Mouse (Mus musculus): ENCODE data around the gene Lrrc19. TPM values are rescaled to one million over a fixed set of nuclear protein-coding genes. Genes with fewer than 3 reads are reported as not detected.
"Not testable (repeated sequence)": the region's sequence is repeated elsewhere in the genome, so short reads cannot be mapped to it uniquely, and the experiment has no call there.

Lrrc19 gene
- 1.1 and 1.4 TPM in 2 replicates for polyA plus RNA-seq (2015; fragmentation: Nextera tagmentation; extraction: Ambion mirVana)

DNA sequence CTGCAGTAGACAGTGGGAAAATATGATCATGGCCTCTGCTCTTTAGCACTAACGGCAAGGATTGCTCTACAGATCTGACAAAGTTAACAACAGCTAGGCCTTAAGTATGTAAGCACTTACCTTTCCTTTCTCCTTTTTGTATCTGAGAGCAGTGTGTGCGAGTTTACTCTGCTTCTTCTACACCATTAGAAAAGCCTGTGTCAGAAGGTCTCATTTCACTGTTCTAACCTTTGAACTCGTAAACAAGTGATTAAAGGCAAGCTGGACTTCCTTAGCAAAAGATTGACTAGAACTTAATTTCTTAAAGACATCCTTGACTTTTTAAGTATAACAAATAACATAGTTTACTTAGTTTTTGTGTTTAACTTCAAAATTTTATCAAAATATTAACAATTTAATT, at the start of gene Lrrc19:
Lrrc19 (minus strand) TSS at position 225 of the 400 bp plus-strand sequence.
- H3K36me3 ChIP-seq, result peaks cover 11% of the 10 kb centered on the region
- 59% methylated on average over 3 of the region's 3 CpGs for WGBS

DNA sequence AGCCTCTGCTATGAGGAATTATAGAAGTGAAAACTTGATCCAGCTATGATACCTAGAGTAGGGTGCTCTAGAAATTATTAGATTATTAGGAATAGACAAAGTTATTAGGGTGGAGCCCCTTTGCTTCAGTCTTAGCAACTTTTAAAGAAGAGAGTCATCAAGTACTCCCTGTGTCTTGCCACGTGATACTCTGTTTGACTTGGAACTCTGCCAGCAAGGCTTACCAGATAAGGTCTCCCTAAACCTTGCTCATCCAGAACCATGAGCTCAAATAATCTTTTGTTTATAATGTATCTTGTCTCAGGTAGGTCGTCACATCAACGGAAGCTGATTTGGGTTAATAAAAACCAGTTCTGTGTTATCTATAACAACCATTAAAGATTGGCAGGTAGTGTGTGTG, 46.4 kb upstream of the Lrrc19 start:
- Histone ChIP-seq H3K4me1 (no peaks in the 10 kb centered on the region), H3K36me3 (peaks cover 12% of the 10 kb centered on the region), H3K4me2 (replicated peaks) (no peak overlapping the region), H3K27me3 (no peaks in the 10 kb centered on the region), H3K4me3 (no peak overlapping the region), H3K9me3 (no peaks in the 10 kb centered on the region), H3K9ac (no peak overlapping the region), H3K27ac (no peak overlapping the region)
- ATAC-seq (ENCODE audit: low FRiP score, low read depth), result no peak
- 81% methylated on average over 3 of the region's 3 CpGs for WGBS

More for the DNA sequence above, at the start of gene Lrrc19:
- H3K4me3 ChIP-seq, result no peak within 1 kb of the TSS
- no peak for ATAC-seq (ENCODE audit: low FRiP score, low read depth)
- H3K27me3 ChIP-seq, result no peaks in the 10 kb centered on the region
- no peak within 1 kb of the TSS for H3K4me2 ChIP-seq (replicated peaks)
- no peaks in the 10 kb centered on the region for H3K9me3 ChIP-seq
- no peak within 1 kb of the TSS for H3K27ac ChIP-seq
- no peak within 1 kb of the TSS for H3K9ac ChIP-seq
- H3K4me1 ChIP-seq, result no peaks in the 10 kb centered on the region

DNA sequence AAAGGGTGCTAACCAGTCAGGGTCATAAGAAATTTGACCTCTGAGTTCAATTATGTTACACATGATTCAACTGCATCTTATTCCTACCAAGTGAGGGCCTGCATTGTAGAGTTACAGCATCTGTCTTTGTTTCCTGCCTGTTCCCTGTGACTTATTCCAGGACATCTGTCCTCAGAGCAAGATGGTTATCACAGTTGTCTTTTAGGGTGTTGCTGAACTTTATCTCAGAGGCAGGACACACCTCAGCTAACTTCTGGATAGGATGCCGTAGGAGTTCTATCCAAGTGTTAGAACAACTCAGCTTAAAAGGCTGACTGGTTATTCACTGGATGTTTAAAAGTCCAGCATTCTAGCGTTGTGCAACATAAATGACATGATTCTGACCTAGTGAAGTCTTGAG, 42.2 kb upstream of the Lrrc19 start:
- Histone ChIP-seq H3K9ac (no peak overlapping the region), H3K9me3 (no peaks in the 10 kb centered on the region), H3K27ac (no peak overlapping the region), H3K4me3 (no peak overlapping the region), H3K27me3 (no peaks in the 10 kb centered on the region), H3K36me3 (peaks cover 30% of the 10 kb centered on the region), H3K4me1 (no peaks in the 10 kb centered on the region), H3K4me2 (replicated peaks) (no peak overlapping the region)
- WGBS, result 84% methylated on average over 2 of the region's 2 CpGs
- no peak for ATAC-seq (ENCODE audit: low FRiP score, low read depth)

DNA sequence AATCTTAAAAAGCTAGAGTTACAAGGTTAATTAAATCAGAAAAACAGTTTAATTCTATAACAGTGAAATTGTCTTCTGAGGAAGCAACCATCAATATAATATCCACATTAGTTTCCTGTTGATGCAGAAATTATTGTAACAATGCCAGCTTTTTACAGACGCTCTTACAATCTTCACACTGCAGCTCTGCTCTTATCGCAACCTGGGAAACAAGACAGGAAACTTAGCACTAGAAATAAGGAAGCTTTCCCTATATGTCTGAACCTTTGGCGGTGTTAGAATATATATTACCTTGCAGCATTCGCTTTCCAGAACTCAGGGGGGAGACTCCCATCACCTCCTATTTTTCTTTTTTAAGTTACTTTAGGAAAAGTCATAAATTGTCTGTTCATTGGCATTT, 41.1 kb upstream of the Lrrc19 start:
- Histone ChIP-seq H3K9ac (no peak overlapping the region), H3K4me1 (no peaks in the 10 kb centered on the region), H3K9me3 (no peaks in the 10 kb centered on the region), H3K36me3 (peaks cover 36% of the 10 kb centered on the region), H3K27ac (no peak overlapping the region), H3K4me3 (no peak overlapping the region), H3K4me2 (replicated peaks) (no peak overlapping the region), H3K27me3 (no peaks in the 10 kb centered on the region)
- WGBS, result 85% methylated on average over 4 of the region's 4 CpGs
- ATAC-seq (ENCODE audit: low FRiP score, low read depth), result no peak

DNA sequence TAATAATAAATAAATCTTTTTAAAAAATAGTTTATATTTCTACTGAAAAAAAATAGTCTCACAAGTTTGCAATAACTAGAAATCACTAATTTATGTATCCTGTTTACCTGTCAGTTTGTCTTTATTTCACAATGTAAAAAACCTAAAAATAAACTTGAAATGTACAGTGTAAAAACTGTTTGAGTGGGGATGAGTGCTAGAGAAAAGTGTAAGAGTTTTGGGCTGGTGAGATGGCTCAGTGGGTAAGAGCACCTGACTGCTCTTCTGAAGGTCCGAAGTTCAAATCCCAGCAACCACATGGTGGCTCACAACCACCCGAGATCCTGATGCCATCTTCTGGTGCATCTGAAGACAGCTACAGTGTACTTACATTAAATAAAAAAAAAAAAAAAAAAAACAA, 39.9 kb upstream of the Lrrc19 start:
- not testable (repeated sequence) for H3K27ac ChIP-seq; H3K9me3 ChIP-seq; H3K4me3 ChIP-seq; H3K9ac ChIP-seq; H3K27me3 ChIP-seq; ATAC-seq (ENCODE audit: low FRiP score, low read depth); H3K4me2 ChIP-seq (replicated peaks); H3K4me1 ChIP-seq
- peaks cover 44% of the 10 kb centered on the region for H3K36me3 ChIP-seq
- WGBS, result 64% methylated on average over 2 of the region's 2 CpGs

DNA sequence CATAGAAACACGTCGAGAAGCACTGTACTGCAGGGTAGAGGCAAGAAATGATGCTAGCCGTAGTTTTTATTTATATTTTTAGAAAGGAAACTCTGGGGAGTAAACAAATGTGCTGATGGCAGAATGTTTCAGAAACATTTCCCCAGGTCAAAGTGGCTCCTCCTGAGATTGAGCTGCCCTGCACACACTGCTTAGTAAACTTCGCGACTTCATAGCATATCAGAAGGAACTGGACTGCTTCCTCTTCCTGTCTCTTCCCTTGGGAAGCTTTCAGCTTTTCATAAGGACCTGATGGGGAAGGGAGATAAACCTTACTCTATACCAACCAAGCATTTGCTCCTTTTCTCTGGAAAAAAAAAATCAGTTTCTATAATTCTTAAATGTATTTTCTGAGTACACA, 33.4 kb upstream of the Lrrc19 start:
- no peak overlapping the region for H3K9ac ChIP-seq
- peaks cover 53% of the 10 kb centered on the region for H3K36me3 ChIP-seq
- 85% methylated on average over 5 of the region's 5 CpGs for WGBS
- H3K4me2 ChIP-seq (replicated peaks), result no peak overlapping the region
- H3K27ac ChIP-seq, result no peak overlapping the region
- H3K27me3 ChIP-seq, result no peaks in the 10 kb centered on the region
- no peak overlapping the region for H3K4me3 ChIP-seq
- H3K9me3 ChIP-seq, result no peaks in the 10 kb centered on the region
- no peak for ATAC-seq (ENCODE audit: low FRiP score, low read depth)
- no peaks in the 10 kb centered on the region for H3K4me1 ChIP-seq

DNA sequence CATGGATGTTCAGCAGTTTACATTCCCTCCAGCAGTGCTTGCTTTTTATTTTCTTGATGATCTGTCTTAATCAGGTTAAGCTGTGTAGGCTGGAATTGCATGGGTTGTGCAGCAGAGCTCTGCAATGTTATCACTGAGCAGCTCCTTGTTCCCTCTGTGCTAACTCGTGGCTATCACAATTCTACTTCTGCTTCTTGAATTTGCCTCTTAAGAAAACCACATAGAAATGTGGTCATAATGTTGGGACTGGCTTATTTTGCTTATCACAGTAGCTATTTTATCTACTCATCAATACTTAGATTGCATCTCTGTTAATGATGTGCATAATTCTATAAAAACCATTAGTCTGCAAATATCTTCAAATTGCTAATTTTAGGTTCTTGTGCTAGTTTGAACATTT, 32.1 kb upstream of the Lrrc19 start:
- H3K9me3 ChIP-seq, result no peaks in the 10 kb centered on the region
- WGBS, result 76% methylated on average over 1 of the region's 1 CpGs
- no peaks in the 10 kb centered on the region for H3K27me3 ChIP-seq
- no peak for ATAC-seq (ENCODE audit: low FRiP score, low read depth)
- no peak overlapping the region for H3K27ac ChIP-seq
- no peaks in the 10 kb centered on the region for H3K4me1 ChIP-seq
- peaks cover 41% of the 10 kb centered on the region for H3K36me3 ChIP-seq
- H3K9ac ChIP-seq, result no peak overlapping the region
- no peak overlapping the region for H3K4me2 ChIP-seq (replicated peaks)
- no peak overlapping the region for H3K4me3 ChIP-seq

DNA sequence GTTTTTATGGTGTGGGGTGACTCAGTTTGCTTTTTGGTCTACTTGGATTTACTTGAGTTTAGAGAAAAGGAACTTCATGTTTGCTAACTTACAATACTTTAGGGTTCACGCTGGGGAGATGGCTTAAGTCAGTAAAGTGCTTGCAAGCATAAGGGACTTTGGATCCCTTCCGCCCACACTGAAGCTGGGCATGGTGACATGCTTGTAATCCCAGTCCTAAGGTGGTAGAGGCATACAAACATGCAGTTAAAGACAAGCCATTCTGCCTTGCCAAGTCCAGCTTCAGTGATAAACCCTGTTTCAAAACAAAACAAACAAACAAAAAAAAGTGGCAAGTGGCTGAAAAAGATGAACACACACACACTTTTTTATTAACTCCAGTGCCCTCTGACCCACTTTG, 31.2 kb upstream of the Lrrc19 start:
- no peak for ATAC-seq (ENCODE audit: low FRiP score, low read depth)
- no peaks in the 10 kb centered on the region for H3K9me3 ChIP-seq
- no peak overlapping the region for H3K4me3 ChIP-seq
- no peak overlapping the region for H3K27ac ChIP-seq
- H3K27me3 ChIP-seq, result no peaks in the 10 kb centered on the region
- no peak overlapping the region for H3K9ac ChIP-seq
- H3K4me1 ChIP-seq, result no peaks in the 10 kb centered on the region
- peaks cover 38% of the 10 kb centered on the region for H3K36me3 ChIP-seq
- no peak overlapping the region for H3K4me2 ChIP-seq (replicated peaks)
- 87% methylated on average over 2 of the region's 2 CpGs for WGBS

DNA sequence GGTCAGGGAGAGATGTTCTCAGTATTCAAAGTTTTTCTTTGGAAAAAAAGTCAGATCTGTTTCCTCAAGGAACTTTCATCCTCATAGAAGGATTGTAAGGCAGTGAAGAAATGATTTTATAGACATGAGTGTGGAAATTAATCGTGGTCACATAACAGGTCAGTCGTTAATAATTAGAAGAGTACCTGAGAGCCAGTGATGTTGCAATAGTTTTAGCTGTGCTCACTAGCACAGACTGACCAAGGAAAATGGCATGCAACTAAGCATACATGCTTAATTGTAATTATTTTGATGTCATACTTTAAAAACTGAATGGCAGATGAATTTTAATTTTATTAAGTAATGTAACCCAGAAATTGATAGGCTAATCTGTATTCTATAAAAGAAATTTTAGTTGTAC, 30.7 kb upstream of the Lrrc19 start:
- Histone ChIP-seq H3K36me3 (peaks cover 35% of the 10 kb centered on the region), H3K9me3 (no peaks in the 10 kb centered on the region), H3K4me2 (replicated peaks) (no peak overlapping the region), H3K4me3 (no peak overlapping the region), H3K27me3 (no peaks in the 10 kb centered on the region), H3K27ac (no peak overlapping the region), H3K4me1 (no peaks in the 10 kb centered on the region), H3K9ac (no peak overlapping the region)
- WGBS, result 94% methylated on average over 2 of the region's 2 CpGs
- no peak for ATAC-seq (ENCODE audit: low FRiP score, low read depth)

DNA sequence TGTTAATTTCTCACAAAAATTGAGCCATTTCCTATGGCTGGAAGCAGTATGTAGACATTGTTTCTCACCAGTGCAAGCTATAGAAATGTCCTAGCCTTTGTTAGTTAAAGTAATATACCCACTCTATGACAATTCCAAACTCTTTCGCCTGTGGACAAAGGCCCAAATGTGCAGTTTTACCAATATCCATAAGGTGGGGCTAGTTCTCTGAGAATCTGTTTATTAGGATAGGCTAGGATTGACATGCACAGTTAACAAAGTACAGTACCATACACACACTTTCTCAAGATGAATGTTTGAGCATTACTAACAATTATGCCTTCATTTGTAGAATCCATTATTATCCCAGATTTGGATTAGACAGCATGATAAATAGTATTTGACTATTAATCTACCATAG, 19.8 kb upstream of the Lrrc19 start:
- no peak overlapping the region for H3K4me2 ChIP-seq (replicated peaks)
- ATAC-seq (ENCODE audit: low FRiP score, low read depth), result peak; percentile 48; the same call in 1 of the 2 replicates
- H3K36me3 ChIP-seq, result no peaks in the 10 kb centered on the region; the same call in 1 of the 2 replicates
- no peaks in the 10 kb centered on the region for H3K9me3 ChIP-seq
- H3K4me1 ChIP-seq, result no peaks in the 10 kb centered on the region
- H3K27ac ChIP-seq, result no peak overlapping the region
- 59% methylated on average over 1 of the region's 1 CpGs for WGBS
- no peak overlapping the region for H3K9ac ChIP-seq
- no peak overlapping the region for H3K4me3 ChIP-seq
- H3K27me3 ChIP-seq, result no peaks in the 10 kb centered on the region

DNA sequence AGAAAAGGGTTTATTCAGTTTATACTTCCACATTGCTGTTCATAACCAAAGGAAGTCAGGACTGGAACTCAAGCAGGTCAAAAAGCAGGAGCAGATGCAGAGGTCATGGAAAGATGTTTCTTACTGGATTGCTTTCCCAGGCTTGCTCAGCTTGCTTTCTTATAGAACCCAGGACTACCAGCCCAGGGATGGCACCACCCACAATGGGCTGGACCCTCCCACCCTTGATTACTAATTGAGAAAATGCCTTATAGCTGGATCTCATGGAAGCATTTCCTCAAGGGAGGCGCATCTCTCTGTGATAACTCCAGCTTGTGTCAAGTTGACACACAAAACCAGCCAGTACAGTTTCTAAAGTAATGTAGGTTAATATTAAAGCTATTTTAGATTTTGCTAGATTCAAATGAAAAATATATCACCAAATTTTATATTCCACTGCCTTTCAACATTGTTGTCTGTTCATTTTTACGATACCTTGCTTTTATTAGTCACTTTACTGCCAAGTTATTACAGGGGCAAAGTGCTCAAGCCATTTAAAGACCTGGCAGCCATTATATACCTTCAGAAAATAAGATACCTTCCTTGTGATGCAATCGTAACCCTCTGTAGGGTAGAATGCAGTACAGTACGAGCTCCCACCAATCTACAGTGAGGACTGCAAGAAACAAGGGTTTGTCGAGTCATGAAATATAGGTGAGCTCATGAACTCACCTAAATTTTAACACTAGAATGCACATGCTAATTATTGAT, 657 bp upstream of the Lrrc19 start:
- ATAC-seq (ENCODE audit: low FRiP score, low read depth); H3K4me2 ChIP-seq (replicated peaks); H3K4me3 ChIP-seq; H3K9me3 ChIP-seq; H3K9ac ChIP-seq; H3K27ac ChIP-seq; H3K4me1 ChIP-seq; H3K27me3 ChIP-seq: not testable (repeated sequence)
- peaks cover 18% of the 10 kb centered on the region for H3K36me3 ChIP-seq
- 65% methylated on average over 5 of the region's 5 CpGs for WGBS

DNA sequence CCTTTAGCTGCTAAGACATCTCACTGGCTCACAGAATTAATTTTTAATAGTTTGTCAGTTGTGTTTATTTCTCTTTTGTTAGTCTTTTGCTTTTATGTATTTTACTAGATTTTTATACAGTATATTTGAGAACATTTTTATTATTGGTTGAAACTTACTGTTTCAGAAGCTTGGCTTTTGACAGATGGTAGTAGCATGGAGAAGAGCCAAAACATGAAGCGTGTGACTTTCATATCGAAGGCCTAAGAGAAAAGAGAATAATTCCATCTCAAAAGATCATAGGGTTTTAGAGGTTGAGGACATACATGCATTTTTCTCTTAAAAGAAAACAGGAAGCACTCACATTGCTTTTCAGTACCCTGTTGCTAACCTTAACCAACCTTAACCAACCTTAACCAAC, 6.8 kb downstream of the Lrrc19 start:
- Histone ChIP-seq H3K9ac (no peak overlapping the region), H3K4me3 (no peak overlapping the region), H3K36me3 (peaks cover 5% of the 10 kb centered on the region), H3K4me1 (no peaks in the 10 kb centered on the region), H3K4me2 (replicated peaks) (no peak overlapping the region), H3K27ac (no peak overlapping the region), H3K9me3 (no peaks in the 10 kb centered on the region), H3K27me3 (no peaks in the 10 kb centered on the region)
- WGBS, result 93% methylated on average over 2 of the region's 2 CpGs
- ATAC-seq (ENCODE audit: low FRiP score, low read depth), result no peak

DNA sequence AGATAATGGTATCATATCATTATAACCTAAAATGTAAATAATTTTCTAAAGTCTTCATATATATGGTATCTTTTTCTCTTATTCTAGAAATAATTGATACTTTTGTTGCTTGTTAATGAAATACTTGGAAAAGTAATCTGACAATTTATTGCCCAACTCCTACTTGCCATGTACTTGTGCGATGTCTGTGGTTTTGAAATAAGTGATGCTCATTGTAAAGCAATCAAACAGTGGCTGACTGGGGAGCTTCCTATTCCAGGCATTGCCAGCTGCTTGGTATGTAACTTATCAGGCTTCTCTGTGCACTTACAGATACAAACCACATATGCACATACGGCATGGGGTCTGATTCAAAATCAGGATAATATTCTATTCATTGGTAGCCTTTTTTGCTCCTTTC, 29.9 kb downstream of the Lrrc19 start:
- H3K4me3 ChIP-seq, result no peak overlapping the region

More for the DNA sequence above, 29.9 kb downstream of the Lrrc19 start:
- H3K27ac ChIP-seq, result no peak overlapping the region
- no peaks in the 10 kb centered on the region for H3K27me3 ChIP-seq
- H3K9ac ChIP-seq, result no peak overlapping the region
- H3K4me1 ChIP-seq, result peaks cover 9% of the 10 kb centered on the region
- ATAC-seq (ENCODE audit: low FRiP score, low read depth), result no peak
- WGBS, result 82% methylated on average over 2 of the region's 2 CpGs
- H3K9me3 ChIP-seq, result no peaks in the 10 kb centered on the region
- H3K4me2 ChIP-seq (replicated peaks), result no peak overlapping the region
- peaks cover 5% of the 10 kb centered on the region; the same call in 1 of the 2 replicates for H3K36me3 ChIP-seq
